Comparison of ENCODE assay signal across 8 mouse cellular contexts in the genomic region with DNA sequence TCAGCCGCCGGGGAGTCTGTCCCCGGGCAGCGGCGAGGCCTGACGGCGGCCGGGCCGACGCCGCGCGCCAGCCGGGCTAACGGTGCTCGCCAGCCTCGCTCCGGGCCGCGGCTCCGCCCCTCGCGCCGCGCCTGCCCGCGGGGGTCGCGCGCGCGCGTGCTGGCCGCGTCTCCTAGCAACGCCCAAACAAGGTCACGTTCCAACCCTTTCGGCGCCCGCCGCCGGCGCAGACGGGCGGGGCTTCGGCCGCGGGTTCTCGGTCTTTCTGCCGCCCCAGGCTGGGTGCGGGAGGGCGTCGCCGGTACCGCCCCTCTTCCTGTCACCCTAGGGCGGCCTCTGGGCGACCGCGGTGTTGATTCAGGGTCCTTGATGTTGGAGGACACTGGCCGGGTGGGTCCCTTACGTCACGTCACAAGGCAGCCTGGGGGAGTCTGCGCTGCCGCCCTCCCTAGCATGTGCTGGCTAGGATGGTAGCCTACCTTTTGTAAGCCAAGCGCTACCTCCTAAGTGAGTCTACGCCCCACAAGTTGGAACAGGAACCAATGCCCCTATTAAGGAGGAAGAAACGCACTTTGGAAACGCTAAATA. TPM values are rescaled to one million over a fixed set of nuclear protein-coding genes. Genes with fewer than 3 reads are reported as not detected.
DNase-seq lines count a peak whose midpoint lies in the region; ATAC-seq lines count a peak whose summit lies in the region.

A gene (minus strand): TSS at position 150 of the 588 bp plus-strand sequence.

- 0 out of 2 replicates have a peak, but pooled peaks cover 6% of the 10 kb centered on the region for H3K4me1 ChIP-seq in embryonic facial prominence, embryonic 14.5 days (ENCODE audit: control insufficient read depth, insufficient read depth, low read length)
- peaks cover 11% of the 10 kb centered on the region for H3K4me1 ChIP-seq in limb, embryonic 13.5 days
- H3K4me1 ChIP-seq in midbrain, embryonic 15.5 days, result peaks cover 21% of the 10 kb centered on the region

- peak; percentile 76 for DNase-seq in 416B (ENCODE audit: low read depth)
- peak; percentile 74 to 79 for DNase-seq in adrenal gland, postnatal 4 days (ENCODE audit: low spot score in 2 of 2)
- DNase-seq in embryonic facial prominence, embryonic 14.5 days (ENCODE audit: low spot score), result peak; percentile 87
- DNase-seq in heart, adult 8-10 months (ENCODE audit: low spot score), result peak; percentile 88
- DNase-seq in kidney, adult 8-10 months, result peak; percentile 81 to 87
- peak; percentile 89 to 91 for DNase-seq in spleen, adult 18-20 months

- H3K36me3 ChIP-seq in embryonic facial prominence, embryonic 14.5 days (ENCODE audit: control insufficient read depth, insufficient read depth, low read length), result no peaks in the 10 kb centered on the region
- H3K36me3 ChIP-seq in limb, embryonic 13.5 days, result no peaks in the 10 kb centered on the region
- no peaks in the 10 kb centered on the region for H3K36me3 ChIP-seq in midbrain, embryonic 15.5 days (replicated peaks)

- peak within 1 kb of the TSS; percentile 82 for H3K4me3 ChIP-seq in embryonic facial prominence, embryonic 14.5 days (ENCODE audit: low read depth, low read length)
- peak within 1 kb of the TSS; percentile 80 for H3K4me3 ChIP-seq in limb, embryonic 13.5 days
- H3K4me3 ChIP-seq in midbrain, embryonic 15.5 days, result peak within 1 kb of the TSS; percentile 84

- no peaks in the 10 kb centered on the region for H3K9me3 ChIP-seq in embryonic facial prominence, embryonic 14.5 days (ENCODE audit: control insufficient read depth, low read length)
- H3K9me3 ChIP-seq in limb, embryonic 13.5 days, result no peaks in the 10 kb centered on the region
- H3K9me3 ChIP-seq in midbrain, embryonic 15.5 days, result no peaks in the 10 kb centered on the region

- no peaks in the 10 kb centered on the region for H3K27me3 ChIP-seq in embryonic facial prominence, embryonic 14.5 days (replicated peaks; ENCODE audit: control insufficient read depth, insufficient read depth, low read length)
- no peaks in the 10 kb centered on the region for H3K27me3 ChIP-seq in limb, embryonic 13.5 days
- no peaks in the 10 kb centered on the region for H3K27me3 ChIP-seq in midbrain, embryonic 15.5 days (replicated peaks)

- WGBS in embryonic facial prominence, embryonic 14.5 days, result under 1% methylated on average over 44 of the region's 68 CpGs
- under 1% methylated on average over 67 of the region's 68 CpGs for WGBS in limb, embryonic 13.5 days
- under 1% methylated on average over 52 of the region's 68 CpGs for WGBS in midbrain, embryonic 15.5 days

- H3K9ac ChIP-seq in embryonic facial prominence, embryonic 14.5 days (ENCODE audit: low read depth, low read length), result peak within 1 kb of the TSS; percentile 85
- H3K9ac ChIP-seq in limb, embryonic 13.5 days, result peak within 1 kb of the TSS; percentile 78
- H3K9ac ChIP-seq in midbrain, embryonic 15.5 days, result peak within 1 kb of the TSS; percentile 86

- peak within 1 kb of the TSS; percentile 62 for H3K4me2 ChIP-seq in embryonic facial prominence, embryonic 14.5 days (ENCODE audit: low read depth, low read length)
- H3K4me2 ChIP-seq in limb, embryonic 13.5 days (replicated peaks), result peak within 1 kb of the TSS; percentile 82
- H3K4me2 ChIP-seq in midbrain, embryonic 15.5 days, result peak within 1 kb of the TSS; percentile 70

- H3K27ac ChIP-seq in embryonic facial prominence, embryonic 14.5 days (replicated peaks; ENCODE audit: low read depth, low read length), result peak within 1 kb of the TSS; percentile 90
- H3K27ac ChIP-seq in limb, embryonic 13.5 days, result peak within 1 kb of the TSS; percentile 92
- peak within 1 kb of the TSS; percentile 96 for H3K27ac ChIP-seq in midbrain, embryonic 15.5 days

- peak; percentile 88 for ATAC-seq in embryonic facial prominence, embryonic 14.5 days (ENCODE audit: low read depth)
- peak; percentile 87 for ATAC-seq in limb, embryonic 13.5 days (ENCODE audit: low FRiP score, low read depth)
- ATAC-seq in midbrain, embryonic 15.5 days (replicated peaks), result peak; percentile 94

RNA-seq across cellular contexts. Expression of the gene that starts here (rescaled TPM):
- total RNA-seq in adrenal gland, postnatal 4 days (2021), result 10 to 100 TPM; 66.8 to 67.5 TPM
- polyA plus RNA-seq in embryonic facial prominence, embryonic 14.5 days (2014; fragmentation: Nextera tagmentation; extraction: Ambion mirVana), result 88.3 and 91.6 TPM in 2 replicates
- 10 to 100 TPM; 17.8 to 23.5 (median 18.6) TPM for total RNA-seq in heart, adult 8-10 months (2022)
- polyA plus RNA-seq in limb, embryonic 13.5 days (2015; fragmentation: Nextera tagmentation; extraction: Ambion mirVana), result 55.4 and 55.8 TPM in 2 replicates
- 114 and 116 TPM in 2 replicates for polyA plus RNA-seq in midbrain, embryonic 15.5 days (2015; fragmentation: Nextera tagmentation; extraction: Ambion mirVana)

Comparison
In these comparisons a context has a peak if more than half of its experiments do, and no peak if none do; other contexts are left out.
1. Peak in every context shown above with its lines: DNase-seq, ATAC-seq, H3K4me3 ChIP-seq and H3K27ac ChIP-seq.